Mouse (Mus musculus) kidney, adult 9 months (tissue): Measurements from ENCODE around the gene Col1a2.

Experiments
- DNase-seq: peaks from one replicate; pipeline ENCODE4 v3.0.0; 2022

Col1a2 gene

GRCm38 (mm10) chr6:4504603-4505131 is at the start of gene Col1a2:
TSS of gene Col1a2 (plus strand) at chr6:4504814.
- DNase-seq, result no peak

GRCm38 (mm10) chr6:4455518-4455917 is 49.1 kb upstream of the Col1a2 start:
- no peak for DNase-seq

- DNase-seq, result peak; percentile 6
Measured at GRCm38 (mm10) chr6:4455961-4456617, 48.5 kb upstream of the Col1a2 start.

GRCm38 (mm10) chr6:4456691-4457447 is 47.7 kb upstream of the Col1a2 start:
- peak; percentile 3 for DNase-seq

- peak; percentile 44 for DNase-seq
Measured at GRCm38 (mm10) chr6:4457555-4457996, 47.0 kb upstream of the Col1a2 start.

GRCm38 (mm10) chr6:4465320-4465719 is 39.3 kb upstream of the Col1a2 start:
- no peak for DNase-seq

- DNase-seq, result no peak
Measured at GRCm38 (mm10) chr6:4483577-4483936, 21.1 kb upstream of the Col1a2 start.

GRCm38 (mm10) chr6:4483937-4484601 is 20.5 kb upstream of the Col1a2 start:
- DNase-seq, result no peak

GRCm38 (mm10) chr6:4488349-4488748 is 16.3 kb upstream of the Col1a2 start:
- peak; percentile 32 for DNase-seq

GRCm38 (mm10) chr6:4488966-4489365 is 15.6 kb upstream of the Col1a2 start:
- no peak for DNase-seq

- peak; percentile 50 for DNase-seq
Measured at GRCm38 (mm10) chr6:4489366-4490245, 15.0 kb upstream of the Col1a2 start.

- DNase-seq, result no peak
Measured at GRCm38 (mm10) chr6:4493666-4494065, 10.9 kb upstream of the Col1a2 start.

- no peak for DNase-seq
Measured at GRCm38 (mm10) chr6:4496428-4496827, 8.2 kb upstream of the Col1a2 start.

GRCm38 (mm10) chr6:4503106-4503505 is 1.5 kb upstream of the Col1a2 start:
- DNase-seq, result no peak

- DNase-seq, result peak; percentile 14
Measured at GRCm38 (mm10) chr6:4505158-4505997, 764 bp downstream of the Col1a2 start.

GRCm38 (mm10) chr6:4506106-4506505 is 1.5 kb downstream of the Col1a2 start:
- peak; percentile 20 for DNase-seq

GRCm38 (mm10) chr6:4506791-4507190 is 2.2 kb downstream of the Col1a2 start:
- no peak for DNase-seq

GRCm38 (mm10) chr6:4507323-4507722 is 2.7 kb downstream of the Col1a2 start:
- DNase-seq, result no peak

- no peak for DNase-seq
Measured at GRCm38 (mm10) chr6:4508279-4508678, 3.7 kb downstream of the Col1a2 start.

GRCm38 (mm10) chr6:4509395-4509794 is 4.8 kb downstream of the Col1a2 start:
- no peak for DNase-seq

- no peak for DNase-seq
Measured at GRCm38 (mm10) chr6:4514671-4515070, 10.1 kb downstream of the Col1a2 start.

GRCm38 (mm10) chr6:4521031-4521430 is 16.4 kb downstream of the Col1a2 start:
- no peak for DNase-seq
